Mouse (Mus musculus): ENCODE measurements around the gene Mbtps1.

- TF ChIP-seq CTCF (IDR thresholded peaks at IDR 0.05) = no peak
- TF ChIP-seq POLR2A (IDR thresholded peaks at IDR 0.05; ENCODE audit: insufficient read depth, low read depth, low read length) = no peak
Observed at GRCm38 (mm10) chr8:119557132-119557531, 1.4 kb downstream of the Mbtps1 start.

All from heart, adult 2 months (tissue).